Mouse (Mus musculus): ENCODE data around the gene Stap1. TPM values are rescaled to one million over a fixed set of nuclear protein-coding genes. Genes with fewer than 3 reads are reported as not detected.

Gene Stap1
- polyA plus RNA-seq, 1 experiment from 2014 or later, result 0.59 TPM

DNA sequence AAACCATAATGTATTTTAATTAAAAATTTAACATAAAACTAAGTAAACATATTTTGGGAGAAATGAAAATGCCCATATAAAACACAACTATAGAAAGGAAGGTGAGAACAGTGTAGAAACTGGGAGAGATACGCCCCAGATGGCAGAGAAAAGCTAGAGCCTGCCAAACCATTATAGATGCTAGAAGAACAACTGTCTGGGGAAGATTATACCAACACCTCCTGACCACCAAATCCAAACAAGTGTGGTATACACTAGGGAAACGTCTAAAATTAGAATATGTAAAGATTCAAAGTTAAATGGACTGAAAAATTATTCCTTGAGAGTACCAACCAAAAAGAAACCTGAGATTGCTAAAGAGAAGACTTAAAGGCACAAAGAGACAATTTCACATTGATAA lies 35.1 kb downstream of the Stap1 start:
- no peaks in the 10 kb centered on the region for H3K27me3 ChIP-seq (ENCODE audit: control insufficient read depth, insufficient read depth, low read depth, low read length)
- no peak overlapping the region for H3K27ac ChIP-seq (ENCODE audit: low read length)
- no peak for ATAC-seq
- WGBS, result 83% methylated on average over 2 of the region's 2 CpGs
- H3K36me3 ChIP-seq (ENCODE audit: control insufficient read depth, insufficient read depth, low read length), result peaks cover 2% of the 10 kb centered on the region
- H3K9ac ChIP-seq (ENCODE audit: low read depth, low read length), result no peak overlapping the region
- no peak overlapping the region for H3K4me3 ChIP-seq (ENCODE audit: low read depth, low read length)
- H3K4me2 ChIP-seq (ENCODE audit: low read length), result no peak overlapping the region
- no peaks in the 10 kb centered on the region for H3K4me1 ChIP-seq (ENCODE audit: control insufficient read depth, insufficient read depth, low read length)
- no peaks in the 10 kb centered on the region for H3K9me3 ChIP-seq (replicated peaks; ENCODE audit: control insufficient read depth, low read length, poor library complexity, severe bottlenecking)

DNA sequence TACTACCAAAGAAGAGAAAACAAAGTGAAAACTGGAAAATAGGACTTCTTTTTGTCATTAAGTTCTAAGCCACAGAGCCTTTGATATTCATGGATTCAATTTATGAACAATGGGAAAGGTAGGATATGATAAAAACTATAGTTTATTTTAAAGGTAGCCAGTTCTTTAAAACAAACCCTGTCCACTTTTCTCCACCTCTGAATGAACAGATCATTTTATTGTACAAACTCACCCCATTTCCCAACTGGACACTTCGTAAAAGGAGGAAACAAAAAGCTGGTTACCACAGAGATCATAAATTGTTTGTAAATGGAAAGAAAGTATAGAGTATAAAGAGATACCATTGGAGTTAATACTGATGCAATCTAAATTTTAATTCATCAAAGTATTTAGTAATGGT lies 39.5 kb downstream of the Stap1 start:
- ATAC-seq, result no peak
- H3K9me3 ChIP-seq (replicated peaks; ENCODE audit: control insufficient read depth, low read length, poor library complexity, severe bottlenecking), result no peaks in the 10 kb centered on the region
- no peaks in the 10 kb centered on the region for H3K4me1 ChIP-seq (ENCODE audit: control insufficient read depth, insufficient read depth, low read length)
- H3K27ac ChIP-seq (ENCODE audit: low read length), result no peak overlapping the region
- H3K9ac ChIP-seq (ENCODE audit: low read depth, low read length), result no peak overlapping the region
- peaks cover 2% of the 10 kb centered on the region; the same call in 1 of the 2 replicates for H3K36me3 ChIP-seq (ENCODE audit: control insufficient read depth, insufficient read depth, low read length)
- no peak overlapping the region for H3K4me2 ChIP-seq (ENCODE audit: low read length)
- no peak overlapping the region for H3K4me3 ChIP-seq (ENCODE audit: low read depth, low read length)
- no peaks in the 10 kb centered on the region for H3K27me3 ChIP-seq (ENCODE audit: control insufficient read depth, insufficient read depth, low read depth, low read length)
- whole genome bisulfite sequencing, result 97% methylated on average over 1 of the region's 1 CpGs

DNA sequence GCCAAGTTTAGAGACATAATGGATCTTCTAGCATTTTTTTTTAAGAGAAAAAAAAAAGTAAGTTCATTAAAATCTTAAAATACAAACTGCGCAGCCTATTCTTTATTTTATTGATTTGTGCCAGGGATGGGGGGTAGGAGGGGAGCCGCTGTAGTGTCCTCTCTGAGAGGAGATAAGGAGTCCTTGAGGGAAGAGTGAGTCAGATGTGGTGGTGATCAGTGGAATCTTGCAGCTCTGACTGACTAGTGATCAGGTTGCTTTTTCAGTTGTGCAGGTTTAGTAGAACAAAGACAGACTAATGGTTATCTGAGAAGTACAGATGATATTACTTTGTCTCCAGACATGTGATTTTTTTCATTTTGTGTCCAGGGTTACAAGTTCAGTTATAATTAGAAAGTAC lies 41.5 kb downstream of the Stap1 start:
- no peak overlapping the region for H3K4me3 ChIP-seq (ENCODE audit: low read depth, low read length)
- H3K4me2 ChIP-seq (ENCODE audit: low read length), result no peak overlapping the region
- no peaks in the 10 kb centered on the region for H3K27me3 ChIP-seq (ENCODE audit: control insufficient read depth, insufficient read depth, low read depth, low read length)
- no peak overlapping the region for H3K27ac ChIP-seq (ENCODE audit: low read length)
- WGBS, result 92% methylated on average over 2 of the region's 2 CpGs
- no peak overlapping the region for H3K9ac ChIP-seq (ENCODE audit: low read depth, low read length)
- H3K36me3 ChIP-seq (ENCODE audit: control insufficient read depth, insufficient read depth, low read length), result peaks cover 4% of the 10 kb centered on the region; the same call in 1 of the 2 replicates
- no peak for ATAC-seq
- no peaks in the 10 kb centered on the region for H3K4me1 ChIP-seq (ENCODE audit: control insufficient read depth, insufficient read depth, low read length)
- no peaks in the 10 kb centered on the region for H3K9me3 ChIP-seq (replicated peaks; ENCODE audit: control insufficient read depth, low read length, poor library complexity, severe bottlenecking)

DNA sequence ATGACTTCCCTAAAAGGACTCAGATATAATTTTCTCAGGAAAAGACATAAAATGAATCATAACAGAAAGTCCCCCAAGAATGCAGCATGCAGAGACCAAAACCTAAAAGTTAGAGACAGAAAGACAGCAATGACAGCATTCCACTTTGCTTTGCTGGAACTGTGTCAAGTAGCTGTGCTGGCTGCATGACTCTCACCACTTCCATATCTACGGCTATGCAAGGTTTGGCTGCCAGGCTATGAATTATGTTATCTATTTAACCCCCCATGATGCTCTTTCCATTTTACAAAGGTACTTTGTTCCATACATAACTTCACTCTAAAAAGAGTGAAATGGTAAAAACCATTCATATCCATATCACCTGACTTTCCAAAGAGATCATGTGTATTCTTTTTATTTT lies 42.5 kb downstream of the Stap1 start:
- Histone ChIP-seq H3K27ac (ENCODE audit: low read length) (no peak overlapping the region), H3K4me1 (ENCODE audit: control insufficient read depth, insufficient read depth, low read length) (no peaks in the 10 kb centered on the region), H3K36me3 (ENCODE audit: control insufficient read depth, insufficient read depth, low read length) (peaks cover 4% of the 10 kb centered on the region; the same call in 1 of the 2 replicates), H3K27me3 (ENCODE audit: control insufficient read depth, insufficient read depth, low read depth, low read length) (no peaks in the 10 kb centered on the region), H3K9ac (ENCODE audit: low read depth, low read length) (no peak overlapping the region), H3K4me2 (ENCODE audit: low read length) (no peak overlapping the region), H3K9me3 (replicated peaks; ENCODE audit: control insufficient read depth, low read length, poor library complexity, severe bottlenecking) (no peaks in the 10 kb centered on the region), H3K4me3 (ENCODE audit: low read depth, low read length) (no peak overlapping the region)
- WGBS, result 83% methylated on average over 1 of the region's 1 CpGs
- no peak for ATAC-seq

DNA sequence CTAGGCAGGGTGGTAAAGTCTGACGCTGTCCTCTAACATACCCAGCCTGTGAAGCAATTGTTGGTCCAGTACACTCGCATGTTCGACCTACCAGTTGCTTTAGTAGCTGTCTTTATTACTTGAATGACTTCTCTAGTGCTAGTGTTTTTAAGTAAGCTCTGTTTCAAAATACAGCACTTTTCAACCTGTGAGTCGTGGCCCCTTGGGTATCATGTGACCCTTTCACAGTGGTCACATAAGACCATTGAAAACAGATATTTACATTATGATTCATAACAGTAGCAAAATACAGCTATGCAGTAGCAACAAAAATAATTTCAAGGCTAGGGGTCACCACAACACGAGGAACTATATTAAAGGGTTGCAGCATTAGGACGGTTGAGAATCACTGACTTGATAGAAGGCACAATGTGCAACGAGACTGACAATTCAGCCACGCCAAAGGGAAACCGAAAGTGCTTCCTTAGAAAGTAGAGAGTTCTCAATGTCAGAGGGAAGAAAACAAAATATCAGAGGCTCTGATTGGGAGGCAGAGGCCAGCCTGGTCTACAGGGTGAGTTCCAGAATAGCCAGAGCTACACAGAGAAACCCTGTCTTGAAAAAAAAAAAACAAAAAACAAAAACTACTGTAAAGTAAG lies 47.0 kb downstream of the Stap1 start:
- no peak overlapping the region for H3K4me3 ChIP-seq (ENCODE audit: low read depth, low read length)
- no peaks in the 10 kb centered on the region for H3K9me3 ChIP-seq (replicated peaks; ENCODE audit: control insufficient read depth, low read length, poor library complexity, severe bottlenecking)
- H3K9ac ChIP-seq (ENCODE audit: low read depth, low read length), result no peak overlapping the region
- WGBS, result 93% methylated on average over 9 of the region's 9 CpGs
- H3K4me2 ChIP-seq (ENCODE audit: low read length), result no peak overlapping the region
- H3K27ac ChIP-seq (ENCODE audit: low read length), result no peak overlapping the region
- H3K27me3 ChIP-seq (ENCODE audit: control insufficient read depth, insufficient read depth, low read depth, low read length), result no peaks in the 10 kb centered on the region
- no peaks in the 10 kb centered on the region for H3K4me1 ChIP-seq (ENCODE audit: control insufficient read depth, insufficient read depth, low read length)
- no peak for ATAC-seq
- peaks cover 16% of the 10 kb centered on the region; the same call in 1 of the 2 replicates for H3K36me3 ChIP-seq (ENCODE audit: control insufficient read depth, insufficient read depth, low read length)

DNA sequence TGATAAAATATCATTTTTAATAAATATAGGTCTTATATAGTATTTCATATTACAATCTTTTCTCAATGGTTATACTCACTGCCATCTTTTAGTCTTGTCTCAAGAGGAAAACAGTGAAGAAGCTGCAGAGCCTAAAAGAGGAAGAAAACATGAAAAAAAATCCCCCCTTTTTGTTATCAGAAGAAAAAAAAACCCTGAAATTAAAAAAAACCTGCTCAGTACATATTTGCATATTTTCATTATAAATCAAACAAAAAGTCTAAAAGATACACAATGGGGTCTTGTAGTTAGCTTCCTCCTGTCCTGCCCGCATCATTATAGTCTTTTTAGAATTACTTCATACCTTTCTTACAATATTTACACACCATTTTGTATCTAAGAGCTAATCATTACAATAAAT lies 57.2 kb downstream of the Stap1 start:
- Histone ChIP-seq H3K9ac (ENCODE audit: low read depth, low read length) (no peak overlapping the region), H3K27me3 (ENCODE audit: control insufficient read depth, insufficient read depth, low read depth, low read length) (no peaks in the 10 kb centered on the region), H3K4me3 (ENCODE audit: low read depth, low read length) (no peak overlapping the region), H3K27ac (ENCODE audit: low read length) (no peak overlapping the region), H3K9me3 (replicated peaks; ENCODE audit: control insufficient read depth, low read length, poor library complexity, severe bottlenecking) (no peaks in the 10 kb centered on the region), H3K36me3 (ENCODE audit: control insufficient read depth, insufficient read depth, low read length) (0 out of 2 replicates have a peak, but pooled peaks cover 7% of the 10 kb centered on the region), H3K4me1 (ENCODE audit: control insufficient read depth, insufficient read depth, low read length) (no peaks in the 10 kb centered on the region), H3K4me2 (ENCODE audit: low read length) (no peak overlapping the region)
- no peak for ATAC-seq
- WGBS, result 100% methylated on average over 1 of the region's 1 CpGs

DNA sequence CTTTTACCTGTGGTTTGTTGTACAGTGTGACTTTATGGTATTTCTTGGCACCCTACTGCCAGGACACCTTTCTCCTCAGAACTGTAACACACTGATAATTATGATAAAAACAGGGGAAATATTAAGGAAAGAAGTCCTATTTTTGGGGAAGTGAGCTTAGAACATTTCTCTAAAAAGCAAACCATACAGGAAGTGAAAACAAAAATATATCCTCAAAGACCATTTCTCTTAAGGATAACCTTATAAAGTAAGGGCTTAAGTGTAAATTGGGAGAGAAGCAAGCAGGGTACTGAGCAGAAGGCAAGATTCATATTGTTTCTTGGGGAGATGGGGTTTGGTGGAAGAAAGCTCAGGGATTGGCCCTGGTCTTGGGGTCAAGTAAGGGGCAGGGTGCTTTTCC lies 58.3 kb downstream of the Stap1 start:
- Histone ChIP-seq H3K9me3 (replicated peaks; ENCODE audit: control insufficient read depth, low read length, poor library complexity, severe bottlenecking) (no peaks in the 10 kb centered on the region), H3K27ac (ENCODE audit: low read length) (no peak overlapping the region), H3K4me3 (ENCODE audit: low read depth, low read length) (no peak overlapping the region), H3K4me2 (ENCODE audit: low read length) (no peak overlapping the region), H3K36me3 (ENCODE audit: control insufficient read depth, insufficient read depth, low read length) (peaks cover 9% of the 10 kb centered on the region; the same call in 1 of the 2 replicates), H3K9ac (ENCODE audit: low read depth, low read length) (no peak overlapping the region), H3K27me3 (ENCODE audit: control insufficient read depth, insufficient read depth, low read depth, low read length) (no peaks in the 10 kb centered on the region), H3K4me1 (ENCODE audit: control insufficient read depth, insufficient read depth, low read length) (no peaks in the 10 kb centered on the region)
- no peak for ATAC-seq

Other genes starting within 250 kb of the Stap1 start
- 33.2 and 37.8 TPM in 2 replicates for gene Cenpc1, start 6.2 kb upstream of the Stap1 start, polyA plus RNA-seq (2015; fragmentation: Nextera tagmentation; extraction: Ambion mirVana)
- 15.0 and 15.6 TPM in 2 replicates for gene Uba6, start 101.1 kb downstream of the Stap1 start, polyA plus RNA-seq (2015; fragmentation: Nextera tagmentation; extraction: Ambion mirVana)
- gene Gnrhr, start 126.2 kb downstream of the Stap1 start, polyA plus RNA-seq (2015; fragmentation: Nextera tagmentation; extraction: Ambion mirVana), result 0.10 TPM in 1 of 2 replicates, not detected in the other
- gene Tmprss11c, start 217.6 kb downstream of the Stap1 start, polyA plus RNA-seq (2015; fragmentation: Nextera tagmentation; extraction: Ambion mirVana), result not detected in 2 replicates